Mouse (Mus musculus): Measurements from ENCODE around the gene Abhd2. TPM values are rescaled to one million over a fixed set of nuclear protein-coding genes. Genes with fewer than 3 reads are reported as not detected.
A peak's percentile ranks its signal among the peaks of the same experiment; 100 is the strongest.

Abhd2 gene
- polyA plus RNA-seq, 1 experiment from 2014 or later = 12.9 TPM

- no peak for ATAC-seq (ENCODE audit: low FRiP score, low read depth)
- no peak overlapping the region for H3K9ac ChIP-seq
- H3K4me2 ChIP-seq (replicated peaks) = no peak overlapping the region
- no peak overlapping the region for H3K27ac ChIP-seq
- H3K4me3 ChIP-seq = no peak overlapping the region
- no peaks in the 10 kb centered on the region for H3K36me3 ChIP-seq
- no peaks in the 10 kb centered on the region for H3K4me1 ChIP-seq
- no peaks in the 10 kb centered on the region for H3K9me3 ChIP-seq
- 80% methylated on average over 5 of the region's 5 CpGs for WGBS
- H3K27me3 ChIP-seq (replicated peaks) = no peaks in the 10 kb centered on the region
Measured at GRCm38 (mm10) chr7:79375594-79375993, 102.6 kb downstream of the Abhd2 start.

- WGBS = 90% methylated on average over 10 of the region's 10 CpGs
- Histone ChIP-seq H3K9ac (no peak overlapping the region), H3K4me2 (replicated peaks) (no peak overlapping the region)
Measured at GRCm38 (mm10) chr7:79376516-79377275, 103.7 kb downstream of the Abhd2 start.

GRCm38 (mm10) chr7:79386422-79387133 is 113.6 kb downstream of the Abhd2 start, which contains the start of gene Rlbp1:
TSS of gene Rlbp1 (minus strand) at chr7:79387048.
- Histone ChIP-seq H3K4me2 (replicated peaks) (no peak within 1 kb of the TSS), H3K9me3 (no peaks in the 10 kb centered on the region), H3K36me3 (no peaks in the 10 kb centered on the region), H3K9ac (no peak within 1 kb of the TSS), H3K4me1 (peaks cover 13% of the 10 kb centered on the region), H3K4me3 (no peak within 1 kb of the TSS), H3K27ac (no peak within 1 kb of the TSS), H3K27me3 (replicated peaks) (no peaks in the 10 kb centered on the region)
- ATAC-seq (ENCODE audit: low FRiP score, low read depth) = 0 out of 2 replicates have a peak, but pooled peaks have one; percentile 42
- 68% methylated on average over 16 of the region's 16 CpGs for WGBS

More at GRCm38 (mm10) chr7:79376516-79377275, 103.7 kb downstream of the Abhd2 start:
- H3K27me3 ChIP-seq (replicated peaks) = no peaks in the 10 kb centered on the region
- ATAC-seq (ENCODE audit: low FRiP score, low read depth) = no peak
- no peak overlapping the region for H3K27ac ChIP-seq
- no peaks in the 10 kb centered on the region for H3K4me1 ChIP-seq
- no peaks in the 10 kb centered on the region for H3K9me3 ChIP-seq
- H3K36me3 ChIP-seq = no peaks in the 10 kb centered on the region
- no peak overlapping the region for H3K4me3 ChIP-seq

- Histone ChIP-seq H3K36me3 (no peaks in the 10 kb centered on the region), H3K27ac (no peak overlapping the region), H3K27me3 (replicated peaks) (no peaks in the 10 kb centered on the region), H3K9ac (no peak overlapping the region), H3K4me2 (replicated peaks) (no peak overlapping the region), H3K4me1 (peaks cover 14% of the 10 kb centered on the region), H3K4me3 (no peak overlapping the region), H3K9me3 (no peaks in the 10 kb centered on the region)
- 80% methylated on average over 8 of the region's 8 CpGs for WGBS
- ATAC-seq (ENCODE audit: low FRiP score, low read depth) = 0 out of 2 replicates have a peak, but pooled peaks have one; percentile 22
Measured at GRCm38 (mm10) chr7:79387140-79387539, 114.1 kb downstream of the Abhd2 start.

- ATAC-seq (ENCODE audit: low FRiP score, low read depth) = no peak
- Histone ChIP-seq H3K4me2 (replicated peaks) (no peak overlapping the region), H3K4me1 (peaks cover 18% of the 10 kb centered on the region), H3K9ac (no peak overlapping the region), H3K36me3 (no peaks in the 10 kb centered on the region), H3K27ac (no peak overlapping the region), H3K4me3 (no peak overlapping the region), H3K27me3 (replicated peaks) (no peaks in the 10 kb centered on the region), H3K9me3 (no peaks in the 10 kb centered on the region)
- 55% methylated on average over 7 of the region's 7 CpGs for WGBS
Measured at GRCm38 (mm10) chr7:79387991-79388390, 115.0 kb downstream of the Abhd2 start.

GRCm38 (mm10) chr7:79388671-79389206 is 115.7 kb downstream of the Abhd2 start:
- peaks cover 18% of the 10 kb centered on the region for H3K4me1 ChIP-seq
- H3K27ac ChIP-seq = no peak overlapping the region
- no peaks in the 10 kb centered on the region for H3K27me3 ChIP-seq (replicated peaks)
- H3K4me3 ChIP-seq = no peak overlapping the region
- no peak overlapping the region for H3K4me2 ChIP-seq (replicated peaks)
- ATAC-seq (ENCODE audit: low FRiP score, low read depth) = no peak
- 73% methylated on average over 7 of the region's 7 CpGs for WGBS
- no peaks in the 10 kb centered on the region for H3K36me3 ChIP-seq
- no peaks in the 10 kb centered on the region for H3K9me3 ChIP-seq
- H3K9ac ChIP-seq = 0 out of 2 replicates have a peak overlapping the region, but pooled peaks have one; percentile 13

GRCm38 (mm10) chr7:79390141-79390708 is 117.2 kb downstream of the Abhd2 start:
- H3K4me1 ChIP-seq = peaks cover 18% of the 10 kb centered on the region
- 69% methylated on average over 5 of the region's 5 CpGs for WGBS
- no peak overlapping the region for H3K27ac ChIP-seq
- H3K4me2 ChIP-seq (replicated peaks) = no peak overlapping the region
- no peak overlapping the region for H3K4me3 ChIP-seq
- no peaks in the 10 kb centered on the region for H3K27me3 ChIP-seq (replicated peaks)
- no peaks in the 10 kb centered on the region for H3K9me3 ChIP-seq
- H3K36me3 ChIP-seq = no peaks in the 10 kb centered on the region
- ATAC-seq (ENCODE audit: low FRiP score, low read depth) = no peak
- H3K9ac ChIP-seq = no peak overlapping the region

GRCm38 (mm10) chr7:79391471-79391870 is 118.5 kb downstream of the Abhd2 start:
- Histone ChIP-seq H3K4me3 (peak overlapping the region; percentile 57), H3K27ac (no peak overlapping the region), H3K36me3 (no peaks in the 10 kb centered on the region), H3K9me3 (no peaks in the 10 kb centered on the region), H3K4me2 (replicated peaks) (peak overlapping the region; percentile 98), H3K4me1 (peaks cover 18% of the 10 kb centered on the region), H3K9ac (peak overlapping the region; percentile 55), H3K27me3 (replicated peaks) (no peaks in the 10 kb centered on the region)
- no peak for ATAC-seq (ENCODE audit: low FRiP score, low read depth)
- WGBS = 8% methylated on average over 3 of the region's 3 CpGs

GRCm38 (mm10) chr7:79391883-79392649 is 119.1 kb downstream of the Abhd2 start, which contains the start of gene Fanci:
TSS of gene Fanci (plus strand) at chr7:79391929.
- Histone ChIP-seq H3K9me3 (no peaks in the 10 kb centered on the region), H3K27ac (no peak within 1 kb of the TSS), H3K4me1 (peaks cover 18% of the 10 kb centered on the region), H3K27me3 (replicated peaks) (no peaks in the 10 kb centered on the region), H3K4me2 (replicated peaks) (peak within 1 kb of the TSS; percentile 98), H3K4me3 (peak within 1 kb of the TSS; percentile 57), H3K9ac (peak within 1 kb of the TSS; percentile 55), H3K36me3 (no peaks in the 10 kb centered on the region)
- under 1% methylated on average over 44 of the region's 44 CpGs for WGBS
- peak; percentile 86 for ATAC-seq (ENCODE audit: low FRiP score, low read depth)

- Histone ChIP-seq H3K4me3 (peak overlapping the region; percentile 57; the same call in 1 of the 2 replicates), H3K36me3 (no peaks in the 10 kb centered on the region), H3K9ac (no peak overlapping the region), H3K27me3 (replicated peaks) (no peaks in the 10 kb centered on the region), H3K4me1 (peaks cover 15% of the 10 kb centered on the region), H3K4me2 (replicated peaks) (peak overlapping the region; percentile 98), H3K9me3 (no peaks in the 10 kb centered on the region), H3K27ac (no peak overlapping the region)
- ATAC-seq (ENCODE audit: low FRiP score, low read depth) = peak; percentile 31; the same call in 1 of the 2 replicates
- 72% methylated on average over 9 of the region's 9 CpGs for WGBS
Measured at GRCm38 (mm10) chr7:79392860-79393513, 120.0 kb downstream of the Abhd2 start.

GRCm38 (mm10) chr7:79393924-79394323 is 120.9 kb downstream of the Abhd2 start:
- Histone ChIP-seq H3K27ac (no peak overlapping the region), H3K36me3 (no peaks in the 10 kb centered on the region), H3K27me3 (replicated peaks) (no peaks in the 10 kb centered on the region), H3K4me1 (peaks cover 8% of the 10 kb centered on the region), H3K4me3 (no peak overlapping the region), H3K9me3 (no peaks in the 10 kb centered on the region), H3K4me2 (replicated peaks) (no peak overlapping the region), H3K9ac (no peak overlapping the region)
- 96% methylated on average over 7 of the region's 7 CpGs for WGBS
- no peak for ATAC-seq (ENCODE audit: low FRiP score, low read depth)
